Mouse (Mus musculus): ENCODE data around the gene Smg9. TPM values are rescaled to one million over a fixed set of nuclear protein-coding genes. Genes with fewer than 3 reads are reported as not detected.

Smg9 gene
- polyA plus RNA-seq, 1 experiment from 2014 or later, result 24.5 TPM

GRCm38 (mm10) chr7:24377091-24377865 lies 22.1 kb upstream of the Smg9 start:
- H3K4me3 ChIP-seq (ENCODE audit: low read depth, low read length), result peak overlapping the region; percentile 18
- peaks cover 7% of the 10 kb centered on the region; the same call in 1 of the 2 replicates for H3K27me3 ChIP-seq (ENCODE audit: insufficient read depth, low read length)
- peak overlapping the region; percentile 24; the same call in 1 of the 2 replicates for H3K27ac ChIP-seq (ENCODE audit: low read depth)
- 4% methylated on average over 49 of the region's 49 CpGs for WGBS
- peak overlapping the region; percentile 57 for H3K4me2 ChIP-seq
- DNase-seq, result peak; percentile 55
- peak; percentile 47; the same call in 1 of the 2 replicates for TF ChIP-seq CTCF (IDR thresholded peaks at IDR 0.05; ENCODE audit: low read depth)
- ATAC-seq (ENCODE audit: insufficient read depth), result peak; percentile 78
- no peaks in the 10 kb centered on the region for H3K36me3 ChIP-seq (ENCODE audit: insufficient read depth)
- peaks cover 3% of the 10 kb centered on the region; the same call in 1 of the 2 replicates for H3K4me1 ChIP-seq (ENCODE audit: insufficient read depth)
- H3K9me3 ChIP-seq (ENCODE audit: low read depth, low read length), result no peaks in the 10 kb centered on the region
- peak overlapping the region; percentile 40 for H3K9ac ChIP-seq

GRCm38 (mm10) chr7:24378049-24378701 lies 21.2 kb upstream of the Smg9 start:
- Histone ChIP-seq H3K9ac (no peak overlapping the region), H3K27ac (ENCODE audit: low read depth) (no peak overlapping the region), H3K27me3 (ENCODE audit: insufficient read depth, low read length) (peaks cover 7% of the 10 kb centered on the region; the same call in 1 of the 2 replicates), H3K4me2 (no peak overlapping the region), H3K36me3 (ENCODE audit: insufficient read depth) (no peaks in the 10 kb centered on the region), H3K4me1 (ENCODE audit: insufficient read depth) (no peaks in the 10 kb centered on the region), H3K9me3 (ENCODE audit: low read depth, low read length) (no peaks in the 10 kb centered on the region), H3K4me3 (ENCODE audit: low read depth, low read length) (no peak overlapping the region)
- DNase-seq (no peak), ATAC-seq (ENCODE audit: insufficient read depth) (no peak)
- TF ChIP-seq CTCF (IDR thresholded peaks at IDR 0.05; ENCODE audit: low read depth), result no peak
- 61% methylated on average over 10 of the region's 10 CpGs for WGBS

DNA sequence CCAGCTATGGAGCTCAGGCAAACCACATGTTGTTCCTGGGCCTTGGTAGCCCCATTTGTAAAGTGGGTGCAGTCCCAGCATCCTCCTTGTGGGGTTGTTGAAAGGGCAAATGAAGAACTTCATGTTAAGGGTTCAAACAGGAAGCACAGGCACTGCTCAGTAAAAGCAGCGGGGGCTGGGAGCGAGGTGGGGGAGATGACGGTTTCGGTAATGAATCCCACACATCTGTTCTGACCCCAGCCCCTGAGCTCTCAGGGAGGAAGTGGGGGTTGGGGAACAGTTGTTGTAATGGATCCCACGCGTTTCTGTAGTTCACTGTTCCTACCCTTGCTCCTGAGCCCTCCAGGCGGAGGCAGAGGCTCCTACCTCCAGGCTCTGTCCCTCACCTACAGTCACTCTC lies 19.5 kb upstream of the Smg9 start:
- Histone ChIP-seq H3K36me3 (ENCODE audit: insufficient read depth) (no peaks in the 10 kb centered on the region), H3K9me3 (ENCODE audit: low read depth, low read length) (no peaks in the 10 kb centered on the region), H3K27me3 (ENCODE audit: insufficient read depth, low read length) (peaks cover 7% of the 10 kb centered on the region; the same call in 1 of the 2 replicates), H3K4me1 (ENCODE audit: insufficient read depth) (no peaks in the 10 kb centered on the region), H3K9ac (no peak overlapping the region), H3K27ac (ENCODE audit: low read depth) (no peak overlapping the region), H3K4me2 (no peak overlapping the region), H3K4me3 (ENCODE audit: low read depth, low read length) (no peak overlapping the region)
- WGBS, result 46% methylated on average over 7 of the region's 7 CpGs
- no peak for DNase-seq
- ATAC-seq (ENCODE audit: insufficient read depth), result no peak
- no peak for TF ChIP-seq CTCF (IDR thresholded peaks at IDR 0.05; ENCODE audit: low read depth)

- H3K9me3 ChIP-seq (ENCODE audit: low read depth, low read length), result no peaks in the 10 kb centered on the region
- H3K9ac ChIP-seq, result no peak overlapping the region
- DNase-seq, result no peak
- H3K4me3 ChIP-seq (ENCODE audit: low read depth, low read length), result no peak overlapping the region
- no peak for ATAC-seq (ENCODE audit: insufficient read depth)
- H3K27ac ChIP-seq (ENCODE audit: low read depth), result no peak overlapping the region
- H3K4me2 ChIP-seq, result no peak overlapping the region
- H3K27me3 ChIP-seq (ENCODE audit: insufficient read depth, low read length), result peaks cover 7% of the 10 kb centered on the region; the same call in 1 of the 2 replicates
- no peaks in the 10 kb centered on the region for H3K4me1 ChIP-seq (ENCODE audit: insufficient read depth)
- no peak for TF ChIP-seq CTCF (IDR thresholded peaks at IDR 0.05; ENCODE audit: low read depth)
- H3K36me3 ChIP-seq (ENCODE audit: insufficient read depth), result no peaks in the 10 kb centered on the region
- 70% methylated on average over 2 of the region's 2 CpGs for WGBS
These were observed 19.0 kb upstream of the Smg9 start for GRCm38 (mm10) chr7:24380370-24380769.

DNA sequence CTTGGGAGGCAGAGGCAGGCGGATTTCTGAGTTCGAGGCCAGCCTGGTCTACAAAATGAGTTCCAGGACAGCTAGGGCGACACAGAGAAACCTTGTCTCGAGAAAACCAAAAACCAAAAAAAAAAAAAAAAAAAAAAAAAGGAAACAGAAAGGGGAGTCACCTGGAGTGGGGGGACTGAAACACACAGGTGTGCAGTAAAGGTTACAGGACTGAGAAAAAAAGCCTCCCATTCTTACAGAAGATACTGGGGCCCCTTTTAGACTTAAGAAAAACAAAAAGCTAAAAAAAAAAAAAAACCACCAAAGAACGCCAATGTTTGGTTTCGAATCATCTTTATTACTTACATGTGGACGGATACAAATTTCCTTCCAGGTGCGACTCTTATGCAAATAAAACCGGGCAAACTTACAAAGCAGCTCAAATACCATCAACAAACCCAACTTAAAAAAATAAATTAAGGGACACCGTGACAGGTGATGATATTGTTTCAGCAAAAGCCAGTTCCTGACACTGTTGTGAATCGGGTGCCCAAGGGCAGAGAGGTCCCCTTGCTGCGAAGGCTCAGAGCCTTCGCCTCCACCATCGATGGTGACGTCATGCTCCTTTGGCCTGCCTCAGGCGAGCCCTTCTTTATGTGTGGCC lies 16.6 kb upstream of the Smg9 start:
- H3K4me2 ChIP-seq, result no peak overlapping the region
- DNase-seq (no peak), ATAC-seq (ENCODE audit: insufficient read depth) (no peak)
- H3K27me3 ChIP-seq (ENCODE audit: insufficient read depth, low read length), result no peaks in the 10 kb centered on the region
- H3K4me1 ChIP-seq (ENCODE audit: insufficient read depth), result no peaks in the 10 kb centered on the region
- no peak for TF ChIP-seq CTCF (IDR thresholded peaks at IDR 0.05; ENCODE audit: low read depth)
- no peaks in the 10 kb centered on the region for H3K36me3 ChIP-seq (ENCODE audit: insufficient read depth)
- no peak overlapping the region for H3K4me3 ChIP-seq (ENCODE audit: low read depth, low read length)
- no peaks in the 10 kb centered on the region for H3K9me3 ChIP-seq (ENCODE audit: low read depth, low read length)
- no peak overlapping the region for H3K27ac ChIP-seq (ENCODE audit: low read depth)
- no peak overlapping the region for H3K9ac ChIP-seq
- WGBS, result 62% methylated on average over 16 of the region's 16 CpGs

DNA sequence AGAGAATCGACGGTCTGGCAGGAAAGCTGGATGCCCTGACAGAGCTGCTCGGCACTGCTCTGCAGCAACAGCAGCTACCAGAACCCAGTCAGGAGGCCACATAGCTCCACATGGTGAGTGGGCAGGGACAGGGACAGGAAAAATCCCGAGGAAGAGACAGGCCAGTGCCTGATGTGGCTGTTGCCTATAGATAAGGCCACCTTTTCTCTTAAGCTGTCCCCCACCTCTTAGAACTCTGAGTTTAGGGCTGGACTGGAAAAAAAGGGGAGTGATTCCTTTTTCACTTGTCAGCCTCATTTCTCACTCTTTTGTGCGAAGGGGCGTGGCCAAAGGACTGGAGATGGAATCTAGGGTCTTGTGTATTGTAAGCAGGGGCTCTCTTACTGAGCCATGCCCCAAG lies 15.3 kb upstream of the Smg9 start:
- DNase-seq (no peak), ATAC-seq (ENCODE audit: insufficient read depth) (no peak)
- Histone ChIP-seq H3K27me3 (ENCODE audit: insufficient read depth, low read length) (no peaks in the 10 kb centered on the region), H3K9ac (no peak overlapping the region), H3K4me2 (no peak overlapping the region), H3K36me3 (ENCODE audit: insufficient read depth) (no peaks in the 10 kb centered on the region), H3K9me3 (ENCODE audit: low read depth, low read length) (no peaks in the 10 kb centered on the region), H3K4me3 (ENCODE audit: low read depth, low read length) (no peak overlapping the region), H3K4me1 (ENCODE audit: insufficient read depth) (no peaks in the 10 kb centered on the region), H3K27ac (ENCODE audit: low read depth) (no peak overlapping the region)
- 53% methylated on average over 6 of the region's 6 CpGs for WGBS
- TF ChIP-seq CTCF (IDR thresholded peaks at IDR 0.05; ENCODE audit: low read depth), result no peak

- ATAC-seq (ENCODE audit: insufficient read depth), result peak; percentile 29; the same call in 1 of the 2 replicates
- no peaks in the 10 kb centered on the region for H3K36me3 ChIP-seq (ENCODE audit: insufficient read depth)
- peak; percentile 78 for DNase-seq
- H3K4me2 ChIP-seq, result no peak overlapping the region
- H3K9me3 ChIP-seq (ENCODE audit: low read depth, low read length), result no peaks in the 10 kb centered on the region
- H3K9ac ChIP-seq, result no peak overlapping the region
- WGBS, result 10% methylated on average over 11 of the region's 11 CpGs
- H3K4me3 ChIP-seq (ENCODE audit: low read depth, low read length), result no peak overlapping the region
- no peaks in the 10 kb centered on the region for H3K27me3 ChIP-seq (ENCODE audit: insufficient read depth, low read length)
- no peaks in the 10 kb centered on the region for H3K4me1 ChIP-seq (ENCODE audit: insufficient read depth)
- H3K27ac ChIP-seq (ENCODE audit: low read depth), result no peak overlapping the region
- TF ChIP-seq CTCF (IDR thresholded peaks at IDR 0.05; ENCODE audit: low read depth), result peak; percentile 93
These were observed 14.6 kb upstream of the Smg9 start for GRCm38 (mm10) chr7:24384827-24385226.
